Mouse (Mus musculus) monocyte, adult 5-6 weeks (primary cell): ENCODE data around the gene Limk2. TPM values are rescaled to one million over a fixed set of nuclear protein-coding genes. Genes with fewer than 3 reads are reported as not detected.

Experiments used
- ATAC-seq: fragments of 153-309, 156-312 bp; replicated peaks from 2 replicates; pipeline ENCODE4 v1.8.0; 2017; ENCODE audit warnings: mild to moderate bottlenecking; ENCODE audit not compliant: low TSS enrichment, insufficient number of reproducible peaks, severe bottlenecking, poor library complexity, low FRiP score
- total RNA-seq: library from RNA; stranded (forward); fragments of 200-1000, 200-491, 200-594 nt; gene quantifications from 3 replicates; pipeline ENCODE4 v1.2.3, GENCODE M21; 2017

The Limk2 gene
- total RNA-seq, 1 experiment from 2014 or later = 19.9 TPM

GRCm38 (mm10) chr11:3381148-3381814, 27.7 kb downstream of the Limk2 start:
- ATAC-seq = no peak

DNA sequence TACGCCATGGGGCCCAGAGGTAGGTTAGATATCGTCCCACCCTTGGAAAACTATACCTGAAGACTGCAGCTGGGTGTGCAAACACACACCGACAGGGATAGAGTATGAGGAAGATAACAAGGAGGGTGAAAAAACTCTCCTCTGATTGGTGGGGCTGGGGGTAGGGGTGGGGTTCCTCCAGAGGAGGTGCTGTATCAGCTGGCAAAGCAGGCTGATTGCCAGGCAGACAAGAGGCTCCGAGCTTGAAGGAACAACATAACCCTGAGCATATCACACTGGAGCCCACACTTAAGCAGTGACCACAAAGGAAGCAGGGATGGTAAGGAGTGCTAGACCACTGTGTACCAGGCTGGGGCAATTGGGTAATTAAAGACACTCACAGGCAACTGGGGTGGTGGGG, 29.6 kb downstream of the Limk2 start:
- no peak for ATAC-seq

DNA sequence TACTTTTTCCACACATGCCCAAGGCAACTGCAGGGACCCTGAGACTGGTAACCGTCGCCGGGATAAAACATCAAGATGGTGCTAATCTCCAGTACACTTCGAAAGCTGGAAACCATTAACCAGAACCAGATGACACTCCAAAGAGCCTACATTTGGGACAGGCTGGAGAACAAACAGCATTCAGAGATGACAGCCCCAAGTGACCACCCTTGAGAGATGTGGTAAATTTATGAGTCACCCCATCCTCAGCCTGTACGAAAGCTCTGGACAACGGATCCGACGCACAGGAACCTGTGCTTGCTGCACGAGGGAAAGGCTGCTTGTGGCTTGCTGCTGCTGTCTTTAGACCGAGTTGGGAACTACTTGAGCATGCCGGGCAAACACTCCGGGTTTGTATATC, 34.2 kb downstream of the Limk2 start:
- no peak for ATAC-seq

DNA sequence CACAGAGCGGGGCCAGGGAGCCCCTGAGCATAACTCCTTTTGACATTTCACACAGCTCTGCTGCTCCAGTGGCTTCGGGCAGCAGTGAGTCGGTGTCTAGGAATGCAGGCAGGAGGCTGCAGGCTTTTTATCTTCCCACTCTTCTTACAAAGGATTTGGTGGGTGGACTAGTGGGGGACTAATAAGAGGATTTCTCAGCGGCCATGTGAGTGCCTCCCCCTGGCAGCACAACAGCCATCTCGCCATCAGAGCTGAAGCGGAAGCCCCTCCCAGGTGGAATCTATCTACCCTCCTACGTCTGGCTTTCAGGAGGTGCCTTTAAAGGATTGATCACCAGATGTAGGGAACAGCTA, 34.7 kb downstream of the Limk2 start:
- no peak for ATAC-seq

DNA sequence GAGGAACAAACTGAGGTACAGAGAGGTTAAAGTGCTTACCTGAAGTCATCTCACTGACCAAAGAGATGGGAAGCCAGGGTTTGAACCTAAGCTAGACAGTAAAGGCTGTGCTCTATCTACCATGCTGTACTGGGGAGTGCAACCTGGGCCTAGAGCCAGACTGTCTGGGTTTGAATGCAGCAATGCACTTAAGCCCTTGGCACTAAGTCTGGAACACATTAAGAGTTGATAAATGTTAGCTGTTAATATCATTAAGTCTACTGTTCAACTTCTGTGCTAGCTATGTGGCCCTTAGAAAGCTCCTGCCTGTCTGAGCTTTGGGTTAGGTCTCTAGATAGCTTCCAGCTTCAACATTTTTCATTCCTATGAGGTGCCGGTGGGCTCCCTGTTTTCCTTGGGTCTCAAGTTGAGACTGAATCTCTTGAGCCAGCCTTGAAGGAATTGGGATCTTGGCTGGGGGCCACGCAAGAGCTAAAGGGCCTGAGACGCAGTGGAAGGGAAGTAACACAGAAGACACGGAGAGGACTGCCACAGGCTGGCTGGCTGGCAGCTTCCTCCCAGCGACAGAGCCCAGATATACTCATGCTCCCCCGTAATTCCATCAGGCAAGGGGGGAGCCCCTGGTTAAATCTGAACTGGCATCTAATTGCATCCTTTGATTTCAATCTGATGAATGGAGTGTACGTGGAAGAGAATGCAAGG, 35.2 kb downstream of the Limk2 start:
- ATAC-seq = no peak

DNA sequence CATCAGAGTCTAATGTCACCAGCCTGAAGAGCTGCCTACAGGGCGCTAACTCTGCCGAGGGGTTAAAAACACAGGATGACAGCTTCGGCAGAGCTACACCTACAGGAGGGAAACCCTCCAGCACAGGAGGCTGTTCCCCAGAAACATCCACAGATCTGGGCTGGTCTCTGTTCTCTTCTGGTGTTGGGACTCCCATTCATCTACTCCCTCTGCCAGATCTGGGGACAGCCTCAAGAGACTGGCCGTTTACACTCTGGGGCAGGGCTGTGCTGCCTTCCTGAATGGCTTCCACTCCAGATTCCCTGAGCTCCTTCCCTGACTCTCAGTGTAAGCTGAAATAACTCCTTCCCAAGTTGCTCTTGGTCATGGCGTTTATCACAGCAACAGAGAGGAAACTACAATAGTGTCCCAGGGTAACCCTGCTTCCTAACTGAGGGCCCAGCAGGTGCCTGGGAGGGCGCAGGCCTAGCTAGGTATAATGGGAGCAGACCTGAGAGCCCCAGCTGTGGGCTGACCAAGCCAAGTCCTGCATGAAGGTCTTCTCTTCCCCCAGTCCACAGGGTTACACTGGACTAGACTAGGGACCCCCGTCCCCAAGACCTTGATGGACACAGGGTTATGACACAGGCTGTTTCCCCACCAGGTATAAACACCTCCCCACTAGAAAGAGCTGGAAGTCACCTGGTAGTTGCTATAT, 37.2 kb downstream of the Limk2 start:
- ATAC-seq = 0 out of 2 replicates have a peak, but pooled peaks have one; percentile 1

DNA sequence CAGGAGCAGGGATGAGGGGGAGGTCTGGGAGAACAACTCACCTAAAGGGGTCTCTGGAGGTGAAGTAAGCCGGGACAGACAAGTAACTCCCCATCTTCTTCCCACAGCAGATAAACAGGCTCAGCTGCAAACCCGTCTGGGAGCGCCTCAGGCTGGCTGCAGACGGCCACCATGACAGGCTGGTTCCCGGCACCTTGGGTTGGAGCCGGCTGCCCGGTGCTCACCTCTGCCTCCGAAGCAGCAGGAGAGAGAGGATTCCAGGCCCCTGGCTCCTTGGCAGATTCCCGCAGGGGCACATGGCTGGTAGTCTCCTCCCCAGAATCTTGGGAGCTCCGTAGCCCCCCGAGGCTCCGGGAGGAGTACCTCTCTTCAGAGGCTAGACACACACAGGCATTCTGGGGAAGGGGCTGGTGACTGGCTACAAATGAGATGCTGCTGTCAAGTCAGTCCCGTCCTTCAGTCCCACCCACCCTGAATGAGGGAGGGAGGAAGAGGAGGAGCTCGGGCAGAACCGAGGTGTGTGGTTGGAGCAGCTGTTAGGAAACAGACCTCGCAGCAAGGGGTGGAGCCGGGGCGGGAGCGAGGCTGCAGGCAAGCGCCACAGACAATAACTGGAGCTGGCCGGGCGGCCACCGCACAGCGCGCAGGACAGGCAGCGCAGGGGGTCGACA, 37.9 kb downstream of the Limk2 start:
- ATAC-seq = peak; percentile 75

GRCm38 (mm10) chr11:3370162-3370561, 38.8 kb downstream of the Limk2 start:
- ATAC-seq = no peak

- no peak for ATAC-seq
Observed at GRCm38 (mm10) chr11:3369449-3369848, 39.5 kb downstream of the Limk2 start.

DNA sequence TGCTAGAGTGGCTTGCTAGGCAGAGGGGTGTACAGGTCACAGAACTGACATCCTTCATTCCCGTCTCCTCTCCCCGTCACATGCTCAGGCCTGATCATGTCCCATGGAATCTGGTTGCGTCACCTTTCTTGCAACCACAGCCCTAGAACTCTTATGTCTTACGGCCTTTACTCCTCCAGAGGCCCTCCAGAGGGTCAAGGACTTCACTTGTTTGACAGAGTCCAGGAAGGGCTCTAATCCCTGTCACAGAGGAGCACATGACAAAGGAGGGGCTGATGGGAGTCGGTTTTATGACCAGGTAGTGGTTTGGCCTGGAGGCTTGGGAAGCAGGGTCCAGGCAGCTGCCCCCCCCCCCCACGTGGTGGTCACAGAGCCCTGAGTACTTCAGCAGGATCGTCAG, 40.0 kb downstream of the Limk2 start:
- no peak for ATAC-seq

- ATAC-seq = no peak
Observed at GRCm38 (mm10) chr11:3366411-3366810, 42.6 kb downstream of the Limk2 start.

GRCm38 (mm10) chr11:3362854-3363253, 46.1 kb downstream of the Limk2 start:
- no peak for ATAC-seq

GRCm38 (mm10) chr11:3352990-3353585, 55.9 kb downstream of the Limk2 start:
- ATAC-seq = no peak

- ATAC-seq = no peak
Observed at GRCm38 (mm10) chr11:3352131-3352530, 56.9 kb downstream of the Limk2 start.

- no peak for ATAC-seq
Observed at GRCm38 (mm10) chr11:3349343-3349695, 59.7 kb downstream of the Limk2 start.

DNA sequence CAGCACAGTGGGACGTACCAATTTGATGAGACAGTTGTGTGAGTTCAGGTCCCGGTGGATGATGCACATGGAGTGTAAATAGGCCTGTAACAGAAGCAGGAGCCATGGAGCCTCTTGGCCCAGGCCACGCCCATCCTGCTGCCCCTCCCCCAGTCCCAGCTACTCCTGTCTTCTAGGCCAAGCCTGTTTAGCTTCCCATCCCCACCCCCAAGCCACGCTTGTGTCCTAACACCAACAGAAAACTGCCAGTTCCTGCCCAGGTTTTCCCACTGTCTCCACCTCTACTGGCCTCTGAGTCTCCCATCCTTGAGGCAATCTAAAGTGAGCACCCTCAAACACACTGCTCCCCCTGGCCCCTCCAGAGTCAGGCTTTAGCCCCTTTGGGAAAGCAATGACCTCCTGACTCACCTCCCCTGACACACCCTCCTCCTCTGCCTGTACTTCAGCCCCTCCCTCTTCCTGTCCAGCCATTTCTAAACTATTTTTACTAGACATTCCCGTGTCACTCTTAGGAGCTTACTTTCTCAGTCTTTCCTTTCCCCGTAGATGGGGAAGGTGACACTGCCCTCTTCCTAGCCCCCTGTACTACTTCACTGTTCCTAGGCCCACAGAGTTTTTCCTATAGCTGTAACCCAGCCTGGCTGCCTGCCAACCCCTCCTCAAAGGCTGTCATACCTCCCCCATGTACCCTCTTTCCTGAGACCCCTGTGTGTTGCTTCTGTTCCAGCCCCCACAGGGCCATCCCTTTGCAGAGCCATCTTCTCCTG, 60.2 kb downstream of the Limk2 start:
- ATAC-seq = no peak

- no peak for ATAC-seq
Observed at GRCm38 (mm10) chr11:3347835-3348195, 61.2 kb downstream of the Limk2 start.

DNA sequence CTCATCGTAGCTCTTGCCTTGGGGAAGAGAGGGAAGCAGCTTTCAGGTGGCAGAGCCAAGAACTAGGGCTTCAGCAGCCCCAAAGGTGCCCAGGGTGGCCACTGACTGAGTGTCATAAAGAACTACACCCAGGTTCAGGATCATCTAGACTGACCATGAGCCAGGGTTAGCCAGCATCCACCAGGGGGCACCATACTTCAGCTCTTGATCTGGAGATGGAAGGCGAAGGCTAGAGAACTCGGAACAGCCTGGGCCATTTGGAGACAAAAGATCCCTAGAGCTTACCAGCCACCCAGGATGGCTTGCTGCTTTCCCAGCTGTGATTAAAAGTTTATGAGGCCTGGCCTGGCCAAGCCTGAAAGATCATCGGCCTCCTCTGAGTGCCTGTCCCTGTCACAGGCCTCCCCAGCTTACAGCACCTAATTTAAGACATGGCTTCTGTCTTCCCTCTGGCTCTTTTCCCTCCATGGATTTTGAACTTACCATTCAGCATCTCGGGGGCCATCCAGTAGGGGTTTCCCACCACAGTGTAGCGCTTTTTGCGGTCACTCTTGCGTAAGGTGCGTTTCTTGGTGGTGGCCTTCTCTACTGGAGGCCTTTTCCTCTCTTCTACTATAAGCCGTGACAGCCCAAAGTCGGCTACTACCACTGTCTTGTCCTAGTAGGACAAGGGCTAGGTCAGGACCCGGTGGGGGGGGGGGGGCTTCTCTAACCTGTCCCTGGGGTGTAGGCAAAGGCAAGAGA, 61.7 kb downstream of the Limk2 start:
- ATAC-seq = peak; percentile 70
